Mouse (Mus musculus): ENCODE data around the gene Ankrd28.
"Not testable (repeated sequence)": the region's sequence is repeated elsewhere in the genome, so short reads cannot be mapped to it uniquely, and the experiment has no call there.

Gene Ankrd28

GRCm38 (mm10) chr14:31830571-31831369 lies at the start of gene Ankrd28:
Ankrd28 (minus strand) TSS chr14:31830651.
- DNase-seq (ENCODE audit: extremely low read depth, low read depth): peak; percentile 65

- DNase-seq (ENCODE audit: extremely low read depth, low read depth): no peak
Observed at GRCm38 (mm10) chr14:31879456-31879855, 49.0 kb upstream of the Ankrd28 start.

- no peak for DNase-seq (ENCODE audit: extremely low read depth, low read depth)
Observed at GRCm38 (mm10) chr14:31872130-31872529, 41.7 kb upstream of the Ankrd28 start.

DNA sequence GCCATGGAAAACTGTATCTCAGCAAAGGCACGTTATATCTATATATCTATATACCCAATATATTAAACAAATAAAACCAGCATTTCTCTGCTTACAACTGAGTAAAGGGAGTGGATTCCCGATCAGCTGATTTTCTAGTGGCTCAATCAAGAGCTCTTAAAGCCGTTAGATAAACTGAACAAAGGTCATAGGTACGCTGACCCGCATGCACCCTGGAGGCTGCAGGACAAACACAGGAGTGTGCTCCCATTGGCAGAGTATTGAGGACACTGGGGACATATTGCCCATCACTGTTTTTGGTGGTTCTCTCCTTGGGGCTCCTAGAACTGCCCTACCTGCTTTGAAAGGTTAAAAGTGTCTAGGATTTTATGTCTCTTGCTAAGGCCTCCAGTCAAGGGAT lies 40.0 kb upstream of the Ankrd28 start:
- no peak for DNase-seq (ENCODE audit: extremely low read depth, low read depth)

DNA sequence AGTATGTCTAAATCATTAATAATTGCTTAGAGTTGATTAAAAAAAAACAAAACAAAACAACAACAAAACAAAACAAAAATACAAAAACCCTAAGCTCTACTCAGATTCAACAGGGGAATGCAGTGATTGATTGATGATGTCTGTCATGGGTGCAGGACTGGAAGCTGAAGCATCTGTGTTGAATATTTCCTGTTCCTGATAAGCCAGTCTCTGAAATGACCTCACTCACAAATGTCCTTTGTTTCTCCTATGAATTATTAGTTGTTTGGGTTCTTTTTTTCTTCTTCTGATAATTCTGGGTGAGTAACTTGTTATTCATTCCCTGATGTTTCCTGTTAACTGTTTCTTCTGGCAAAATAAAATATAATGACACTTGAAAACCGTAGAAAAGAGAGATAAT lies 38.1 kb upstream of the Ankrd28 start:
- DNase-seq (ENCODE audit: extremely low read depth, low read depth): no peak

DNA sequence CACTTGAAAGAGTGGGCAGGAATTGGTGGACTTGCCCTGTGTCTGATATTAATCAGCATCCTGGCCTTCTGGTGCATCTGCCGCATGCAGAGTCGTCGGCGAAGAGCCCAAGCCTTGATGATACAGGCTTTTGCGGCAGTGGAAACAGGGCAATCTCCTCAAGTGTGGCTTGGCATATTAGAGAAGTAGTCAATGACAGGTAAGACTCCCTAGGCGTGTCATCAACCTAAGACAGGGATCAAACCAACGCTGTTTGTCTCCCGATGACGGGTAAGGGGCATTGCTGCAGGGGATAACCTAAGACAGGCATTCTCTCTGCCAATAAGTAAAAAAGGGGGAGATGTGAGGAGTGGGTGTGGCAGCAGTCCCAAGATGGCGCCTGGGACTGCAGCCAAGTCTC lies 35.9 kb upstream of the Ankrd28 start:
- DNase-seq (ENCODE audit: extremely low read depth, low read depth): not testable (repeated sequence)

- no peak for DNase-seq (ENCODE audit: extremely low read depth, low read depth)
Observed at GRCm38 (mm10) chr14:31858679-31859078, 28.2 kb upstream of the Ankrd28 start.

DNA sequence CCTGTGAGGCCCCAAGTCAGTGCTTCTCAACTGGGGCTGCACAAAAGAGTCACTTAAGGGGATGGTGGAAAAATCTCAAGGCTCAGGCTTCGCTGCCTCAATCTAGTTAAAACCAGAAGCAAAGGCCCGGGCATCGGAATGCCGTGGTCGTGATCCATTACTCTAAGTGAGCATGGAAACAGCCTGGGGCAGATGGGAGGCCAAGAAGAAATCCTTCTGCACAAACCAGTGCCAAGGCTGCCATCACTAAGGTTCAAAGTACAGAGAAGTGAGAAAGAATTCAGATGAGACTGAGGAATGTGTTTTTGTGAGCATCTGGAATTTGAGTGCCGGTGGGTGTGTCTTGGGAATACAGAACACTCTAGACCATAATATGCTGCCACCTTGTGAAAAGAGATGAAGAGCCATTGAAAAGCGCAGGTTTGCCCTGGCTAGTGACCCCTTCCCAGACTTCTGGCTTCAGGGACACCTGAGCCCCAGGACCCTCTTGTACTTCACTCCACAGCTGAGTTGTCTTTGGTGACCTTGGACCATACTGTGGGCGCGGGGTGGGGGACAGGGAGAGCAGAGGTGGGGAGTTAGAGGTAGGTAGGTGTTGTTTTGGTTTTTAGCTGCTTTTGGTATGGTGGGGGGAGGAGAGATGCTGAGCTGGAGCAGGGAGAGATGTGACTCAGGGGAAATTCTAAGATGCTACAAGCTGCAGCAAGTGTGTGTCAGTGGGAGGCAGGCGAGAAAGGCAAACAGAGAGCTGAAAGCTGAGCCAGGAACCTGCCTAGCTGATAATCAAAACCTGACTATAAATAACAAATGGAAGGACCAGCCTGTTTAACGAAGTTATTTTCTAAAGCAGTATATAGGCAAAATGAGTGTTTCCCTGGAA lies 26.9 kb upstream of the Ankrd28 start:
- DNase-seq (ENCODE audit: extremely low read depth, low read depth): no peak

- DNase-seq (ENCODE audit: extremely low read depth, low read depth): no peak
Observed at GRCm38 (mm10) chr14:31856007-31856406, 25.6 kb upstream of the Ankrd28 start.

- no peak for DNase-seq (ENCODE audit: extremely low read depth, low read depth)
Observed at GRCm38 (mm10) chr14:31854667-31855066, 24.2 kb upstream of the Ankrd28 start.

DNA sequence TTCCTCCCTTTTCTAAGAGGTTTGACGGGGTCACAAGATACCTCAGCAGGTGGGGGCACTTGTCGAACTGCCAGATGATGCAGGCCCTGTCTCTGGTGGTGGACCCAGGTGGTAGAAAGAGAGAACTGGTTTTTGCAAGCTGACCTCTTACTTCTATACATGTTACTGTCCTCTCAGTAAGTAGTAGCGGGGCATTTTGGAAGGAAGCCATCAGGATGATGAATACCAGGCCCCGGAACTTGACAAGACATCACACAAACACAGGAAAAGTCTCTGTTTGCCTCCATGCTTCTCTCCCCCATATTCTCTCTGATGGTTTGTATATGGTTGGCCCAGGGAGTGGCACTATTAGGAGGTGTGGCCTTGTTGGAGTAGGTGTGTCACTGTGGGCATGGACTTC lies 13.1 kb upstream of the Ankrd28 start:
- DNase-seq (ENCODE audit: extremely low read depth, low read depth): no peak

DNA sequence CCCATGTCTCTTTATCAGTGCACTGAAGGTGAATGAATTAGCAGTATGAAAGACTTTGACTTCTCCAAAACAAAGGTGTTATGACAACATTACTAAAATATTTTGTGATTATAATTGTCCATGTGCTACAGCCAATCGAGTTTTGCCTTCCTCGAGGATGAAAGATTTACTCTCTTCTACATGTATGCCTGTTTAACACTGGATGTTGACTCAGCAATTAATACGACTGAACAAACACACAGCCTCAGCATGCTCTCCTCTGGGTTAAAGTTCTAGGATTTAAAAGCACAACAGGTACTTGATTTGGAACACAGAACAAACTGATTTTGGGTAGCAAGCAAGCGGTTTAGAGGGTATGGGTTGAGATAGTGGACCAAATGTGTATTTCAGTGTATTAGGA lies 1.6 kb upstream of the Ankrd28 start:
- no peak for DNase-seq (ENCODE audit: extremely low read depth, low read depth)

- no peak for DNase-seq (ENCODE audit: extremely low read depth, low read depth)
Observed at GRCm38 (mm10) chr14:31831370-31831712, 890 bp upstream of the Ankrd28 start.

GRCm38 (mm10) chr14:31829761-31830562 lies 489 bp downstream of the Ankrd28 start:
- DNase-seq (ENCODE audit: extremely low read depth, low read depth): no peak

DNA sequence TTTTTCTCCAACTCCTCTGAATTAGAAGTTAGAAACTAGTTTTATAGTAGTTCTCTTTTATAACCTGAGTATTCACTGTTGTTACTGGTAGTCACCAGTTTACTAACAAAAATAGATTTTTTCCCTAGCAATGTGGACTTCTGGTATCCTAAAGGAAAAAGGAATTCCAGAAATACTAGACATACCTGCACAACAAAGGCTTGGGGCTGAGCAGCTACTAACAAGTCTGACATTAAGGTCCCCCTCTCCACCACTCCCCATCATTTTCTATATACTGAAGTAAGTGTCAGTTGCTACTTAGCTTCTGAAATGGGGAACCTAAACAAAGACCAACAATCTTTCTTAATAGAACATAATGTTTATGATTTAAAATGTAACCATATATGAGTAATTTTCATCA lies 3.2 kb downstream of the Ankrd28 start:
- DNase-seq (ENCODE audit: extremely low read depth, low read depth): no peak

DNA sequence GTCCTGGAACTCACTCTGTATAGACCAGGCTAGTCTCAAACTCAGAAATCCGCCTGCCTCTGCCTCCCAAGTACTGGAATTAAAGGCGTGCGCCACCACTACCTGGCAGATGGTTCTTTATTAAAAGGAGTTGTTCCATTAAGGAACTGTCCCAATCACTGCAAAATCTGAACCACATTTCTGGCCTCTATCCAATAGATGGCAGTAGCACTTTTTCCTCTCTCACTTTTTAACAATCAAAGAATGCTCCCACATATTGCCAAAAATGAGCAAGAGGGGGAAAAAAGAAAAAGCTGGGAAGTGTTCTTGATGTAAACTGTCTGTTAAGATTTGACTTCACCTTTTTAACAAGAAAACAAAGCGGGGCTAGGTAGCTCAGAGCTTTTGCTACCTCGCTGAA lies 20.5 kb downstream of the Ankrd28 start:
- no peak for DNase-seq (ENCODE audit: extremely low read depth, low read depth)

DNA sequence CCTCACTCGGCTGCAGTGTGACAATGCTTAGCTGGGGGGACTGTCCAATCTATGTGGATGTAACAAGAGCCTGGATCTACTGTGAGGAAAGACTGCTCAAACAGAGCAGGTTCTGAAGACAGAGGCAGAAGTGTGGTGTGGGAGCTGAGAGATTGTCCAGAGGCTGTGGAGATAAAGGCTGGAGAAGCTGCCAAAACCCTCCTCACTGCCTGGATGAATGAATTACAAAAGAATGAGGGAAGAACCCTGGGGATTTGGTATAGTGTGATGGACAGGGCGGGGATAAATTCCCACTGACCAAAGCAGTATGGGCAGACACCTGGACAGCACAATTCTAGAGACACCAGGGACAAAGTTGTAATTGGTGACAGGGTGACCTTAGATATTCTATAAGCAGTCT lies 26.7 kb downstream of the Ankrd28 start:
- no peak for DNase-seq (ENCODE audit: extremely low read depth, low read depth)

DNA sequence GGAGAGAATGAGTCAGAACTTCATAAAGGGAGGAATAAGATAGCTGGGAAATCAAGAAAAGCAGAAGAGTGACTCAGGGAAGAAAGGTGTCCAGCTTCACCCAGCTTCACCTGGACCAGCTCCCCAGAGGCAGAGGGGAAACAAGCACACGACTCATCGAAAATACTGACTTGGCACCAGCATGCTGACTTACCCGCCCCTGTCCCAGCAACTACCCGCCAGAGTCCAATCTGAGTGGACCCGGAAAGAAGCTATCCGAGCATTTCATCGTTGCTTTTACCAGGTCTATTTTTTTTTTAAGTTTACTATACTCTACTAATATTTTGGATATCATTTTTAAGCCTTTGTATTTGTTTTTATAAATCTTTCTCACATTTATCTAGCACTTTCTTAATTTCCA lies 29.5 kb downstream of the Ankrd28 start:
- no peak for DNase-seq (ENCODE audit: extremely low read depth, low read depth)

- no peak for DNase-seq (ENCODE audit: extremely low read depth, low read depth)
Observed at GRCm38 (mm10) chr14:31800446-31800845, 30.0 kb downstream of the Ankrd28 start.

DNA sequence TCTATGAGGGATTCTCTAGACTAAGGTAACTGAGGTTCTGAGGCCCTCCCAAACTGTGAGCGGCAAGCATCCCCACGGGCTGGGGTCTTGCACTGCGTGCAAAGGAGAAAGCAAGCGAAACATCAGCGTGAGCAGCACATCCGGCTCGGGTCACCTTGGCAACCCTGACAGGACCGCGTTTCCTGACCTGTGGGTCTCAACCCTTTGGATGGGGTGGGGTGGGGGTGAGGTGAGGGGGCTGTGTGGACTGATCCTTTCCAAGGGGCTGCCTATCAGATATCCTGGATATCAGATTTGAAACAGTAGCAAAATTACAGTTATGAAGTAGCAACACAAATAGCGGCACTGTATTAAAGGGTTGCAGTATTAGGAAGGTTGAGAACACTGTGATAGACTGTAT lies 31.5 kb downstream of the Ankrd28 start:
- DNase-seq (ENCODE audit: extremely low read depth, low read depth): no peak

DNA sequence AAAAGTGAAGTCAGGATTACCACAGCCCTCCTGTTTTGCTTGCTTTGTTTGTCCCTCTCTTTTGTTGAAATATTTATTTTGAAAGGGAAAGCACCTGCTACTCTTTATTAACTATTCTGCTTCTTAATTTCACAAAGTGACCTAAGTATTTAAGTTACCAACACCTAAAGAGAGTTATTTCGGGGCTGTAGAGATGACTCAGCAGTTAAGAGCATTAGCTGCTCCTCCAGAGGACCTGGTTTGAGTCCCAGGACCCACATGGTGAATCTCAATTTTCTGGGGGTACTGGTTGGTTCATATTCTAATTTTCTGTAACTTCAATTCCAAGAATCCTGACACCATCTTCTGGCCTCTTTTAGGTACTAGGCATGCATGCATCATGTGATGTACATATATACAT lies 34.9 kb downstream of the Ankrd28 start:
- DNase-seq (ENCODE audit: extremely low read depth, low read depth): no peak

- DNase-seq (ENCODE audit: extremely low read depth, low read depth): no peak
Observed at GRCm38 (mm10) chr14:31794776-31795126, 35.7 kb downstream of the Ankrd28 start.

Measured in MEL-GATA-1-ER (cell line).